Mouse (Mus musculus): ENCODE results near the gene Rarres2.

DNA sequence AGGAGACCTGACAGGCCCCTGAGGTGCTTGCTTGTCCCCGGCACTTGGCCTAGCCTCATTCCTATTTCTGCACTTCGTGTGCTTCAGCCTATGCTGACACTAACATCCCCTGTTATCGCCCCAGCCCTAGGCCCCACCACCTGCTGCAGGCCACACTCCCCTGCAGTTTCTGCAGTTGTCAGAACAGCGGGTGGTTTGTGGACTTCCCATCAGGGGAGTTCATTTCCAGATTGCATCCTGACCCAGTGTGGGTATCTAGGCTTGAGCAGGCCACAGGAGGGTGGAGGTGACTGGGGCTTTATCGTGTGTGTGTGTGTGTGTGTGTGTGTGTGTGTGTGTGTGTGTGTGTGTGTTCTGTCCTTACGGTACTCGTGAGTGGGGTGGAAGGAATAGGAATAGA lies 36.9 kb upstream of the Rarres2 start:
- no peak for TF ChIP-seq CTCF (IDR thresholded peaks at IDR 0.05; ENCODE audit: extremely low read depth, insufficient read depth, insufficient read length, insufficient replicate concordance)
- TF ChIP-seq POLR2A (IDR thresholded peaks at IDR 0.05; ENCODE audit: low read depth, low read length), result no peak
